Mouse (Mus musculus) liver, embryonic 12.5 days (tissue): ENCODE measurements around the gene Brca2. TPM values are rescaled to one million over a fixed set of nuclear protein-coding genes. Genes with fewer than 3 reads are reported as not detected.

Experiments used
- ATAC-seq: fragments of 200-750 bp; cut with Nextera tagmentation; 2 replicates; pipeline ENCODE4 v1.8.0; 2017; ENCODE audit warnings: moderate number of reproducible peaks, mild to moderate bottlenecking, moderate library complexity
- H3K27ac ChIP-seq: fragments of 300-500 bp; sonication (generic); 2 replicates; pipeline ENCODE4 v1.5.1; 2016; ENCODE audit warnings: mild to moderate bottlenecking
- H3K27me3 ChIP-seq: fragments of 300-500 bp; sonication (generic); replicated peaks from 2 replicates; pipeline ENCODE4 v1.6.1; 2016; ENCODE audit warnings: mild to moderate bottlenecking, moderate library complexity
- H3K36me3 ChIP-seq: fragments of 300-500 bp; sonication (generic); 2 replicates; pipeline ENCODE4 v1.6.1; 2016; ENCODE audit warnings: mild to moderate bottlenecking, moderate library complexity
- H3K4me1 ChIP-seq: fragments of 300-500 bp; sonication (generic); 2 replicates; pipeline ENCODE4 v1.6.1; 2016
- H3K4me2 ChIP-seq: fragments of 300-500 bp; sonication (generic); 2 replicates; pipeline ENCODE4 v1.6.1; 2016; ENCODE audit warnings: mild to moderate bottlenecking, moderate library complexity
- H3K4me3 ChIP-seq: fragments of 300-500 bp; sonication (generic); 2 replicates; pipeline ENCODE4 v1.5.1; 2016; ENCODE audit warnings: mild to moderate bottlenecking, moderate library complexity
- H3K9ac ChIP-seq: fragments of 300-500 bp; sonication (generic); 2 replicates; pipeline ENCODE4 v1.6.1; 2016; ENCODE audit warnings: mild to moderate bottlenecking, moderate library complexity
- H3K9me3 ChIP-seq: fragments of 300-500 bp; sonication (generic); replicated peaks from 2 replicates; pipeline ENCODE4 v1.6.1; 2016; ENCODE audit warnings: mild to moderate bottlenecking, moderate library complexity
- WGBS: fragments of 180-500 bp; shearing (Covaris S2); methylation state at CpG from one replicate; pipeline ENCODE4 v1.1.7; 2016; ENCODE audit not compliant: insufficient replicate concordance; 5-methylcytosine and 5-hydroxymethylcytosine counted together
- polyA plus RNA-seq: library from polyadenylated mRNA; unstranded; fragments of >200 nt; fragmentation: Nextera tagmentation; extraction: Ambion mirVana; gene quantifications from 2 replicates; pipeline ENCODE4 v1.2.1, GENCODE M21; 2016

The Brca2 gene
- polyA plus RNA-seq, 1 experiment from 2014 or later: 26.8 TPM

GRCm38 (mm10) chr5:150570496-150571219, 48.2 kb downstream of the Brca2 start:
- 89% methylated on average over 11 of the region's 11 CpGs for WGBS
- no peaks in the 10 kb centered on the region for H3K9me3 ChIP-seq
- H3K9ac ChIP-seq: no peak overlapping the region
- H3K4me2 ChIP-seq: no peak overlapping the region
- no peak overlapping the region for H3K4me3 ChIP-seq
- ATAC-seq: no peak
- H3K27ac ChIP-seq: no peak overlapping the region
- H3K4me1 ChIP-seq: no peaks in the 10 kb centered on the region
- peaks cover 84% of the 10 kb centered on the region for H3K36me3 ChIP-seq
- H3K27me3 ChIP-seq: no peaks in the 10 kb centered on the region

DNA sequence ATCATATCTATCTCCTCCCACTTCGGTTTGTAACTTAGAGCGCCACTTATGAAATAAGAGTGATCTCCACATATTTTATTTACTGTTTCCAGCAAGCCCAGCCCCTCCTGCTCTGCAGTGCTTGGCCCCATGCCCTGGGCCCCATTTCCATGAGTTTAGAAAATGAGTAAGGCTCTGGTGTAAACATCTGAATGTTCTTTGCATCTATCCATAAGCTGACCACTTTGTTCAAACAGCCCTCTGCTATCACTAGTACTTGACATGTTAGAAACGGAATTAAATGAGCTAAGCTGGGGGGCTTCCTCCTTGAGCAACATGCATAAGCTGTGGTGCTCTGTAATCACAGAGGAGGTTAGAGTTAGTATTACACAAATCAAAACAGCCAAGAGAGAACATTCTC, 52.0 kb downstream of the Brca2 start:
- ATAC-seq: no peak
- Histone ChIP-seq H3K9ac (no peak overlapping the region), H3K27me3 (no peaks in the 10 kb centered on the region), H3K4me1 (peaks cover 34% of the 10 kb centered on the region), H3K4me3 (no peak overlapping the region), H3K4me2 (no peak overlapping the region), H3K9me3 (no peaks in the 10 kb centered on the region), H3K36me3 (peaks cover 53% of the 10 kb centered on the region), H3K27ac (no peak overlapping the region)
- WGBS: 78% methylated on average over 3 of the region's 3 CpGs

DNA sequence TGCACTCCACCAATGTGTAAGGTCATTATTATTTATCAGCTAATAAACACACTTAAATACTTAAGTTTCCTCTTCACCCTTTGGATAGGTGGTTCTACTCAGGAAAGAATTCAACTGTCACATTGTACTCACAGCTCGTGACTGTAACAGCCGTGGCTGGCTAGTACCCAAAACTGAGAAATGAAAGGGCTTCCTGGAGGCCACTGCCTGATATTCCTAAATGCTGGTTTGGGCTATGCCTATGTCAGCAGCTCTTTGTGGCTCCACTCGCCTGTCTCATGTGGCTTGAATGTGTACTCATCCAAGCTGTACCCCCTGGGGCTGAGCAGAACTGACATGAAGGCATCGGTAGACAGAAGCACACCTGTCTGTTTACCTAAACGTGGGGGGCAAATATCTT, 52.5 kb downstream of the Brca2 start:
- Histone ChIP-seq H3K9ac (no peak overlapping the region), H3K4me2 (no peak overlapping the region), H3K4me1 (peaks cover 39% of the 10 kb centered on the region), H3K27me3 (no peaks in the 10 kb centered on the region), H3K9me3 (no peaks in the 10 kb centered on the region), H3K36me3 (peaks cover 48% of the 10 kb centered on the region), H3K4me3 (no peak overlapping the region), H3K27ac (0 out of 2 replicates have a peak overlapping the region, but pooled peaks have one; percentile 41)
- no peak for ATAC-seq
- WGBS: 75% methylated on average over 5 of the region's 5 CpGs

DNA sequence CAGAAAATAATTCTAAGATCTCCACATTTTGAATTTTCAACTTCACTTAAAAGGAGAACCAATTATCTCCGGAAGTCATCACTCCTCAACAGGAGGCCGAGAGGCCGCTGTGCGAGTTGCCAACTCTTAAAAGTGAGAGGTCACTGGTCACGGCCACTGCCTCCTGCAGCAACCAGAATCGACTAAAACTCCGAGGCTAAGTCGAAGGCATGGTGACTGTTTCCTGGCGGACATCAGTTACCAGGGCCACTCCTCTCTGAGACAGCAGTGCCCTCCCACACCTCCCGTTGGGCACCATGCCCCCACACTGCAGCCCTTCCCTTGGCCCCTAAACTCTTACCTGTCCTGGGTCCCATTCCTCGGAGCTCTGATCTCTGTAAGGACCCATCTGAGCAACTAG, 54.4 kb downstream of the Brca2 start:
- peaks cover 31% of the 10 kb centered on the region for H3K36me3 ChIP-seq
- no peak overlapping the region for H3K4me2 ChIP-seq
- no peaks in the 10 kb centered on the region for H3K27me3 ChIP-seq
- H3K9ac ChIP-seq: no peak overlapping the region
- H3K27ac ChIP-seq: peak overlapping the region; percentile 94
- WGBS: 81% methylated on average over 11 of the region's 11 CpGs
- H3K4me1 ChIP-seq: peaks cover 54% of the 10 kb centered on the region
- no peak overlapping the region for H3K4me3 ChIP-seq
- H3K9me3 ChIP-seq: no peaks in the 10 kb centered on the region
- no peak for ATAC-seq

DNA sequence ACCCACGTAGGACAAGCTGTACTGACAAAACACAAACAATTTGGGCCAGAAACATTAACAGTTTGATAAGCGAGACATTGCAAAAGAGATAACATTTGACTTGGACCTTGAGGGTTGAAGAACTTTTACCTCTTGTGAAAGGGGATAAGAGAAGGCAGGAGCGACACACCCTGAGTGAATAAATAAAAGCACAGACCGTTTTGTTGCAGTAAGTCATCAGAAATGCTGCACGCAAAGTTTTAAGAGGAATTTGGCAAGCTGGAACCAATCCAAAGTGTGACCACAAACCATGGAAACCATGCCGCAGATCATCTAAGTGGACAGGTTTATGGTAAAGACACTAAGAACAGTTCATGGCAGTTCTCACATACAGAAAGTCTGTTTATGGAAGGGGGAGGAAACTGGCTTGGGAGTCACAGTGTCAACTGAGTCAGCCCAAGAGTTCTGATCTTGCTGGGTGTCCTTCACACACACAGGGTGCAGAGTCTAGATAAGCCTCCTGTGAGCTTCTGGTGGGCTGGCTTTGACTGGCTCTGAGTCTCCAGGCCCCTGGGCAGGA, 56.3 kb downstream of the Brca2 start:
- peak; percentile 97 for ATAC-seq
- peak overlapping the region; percentile 32; the same call in 1 of the 2 replicates for H3K9ac ChIP-seq
- peak overlapping the region; percentile 63 for H3K4me2 ChIP-seq

GRCm38 (mm10) chr5:150581180-150581579, 58.8 kb downstream of the Brca2 start:
- H3K4me3 ChIP-seq: no peak overlapping the region
- H3K4me2 ChIP-seq: no peak overlapping the region
- no peak for ATAC-seq
- 72% methylated on average over 6 of the region's 6 CpGs for whole genome bisulfite sequencing
- no peaks in the 10 kb centered on the region for H3K27me3 ChIP-seq
- H3K4me1 ChIP-seq: peaks cover 83% of the 10 kb centered on the region
- no peak overlapping the region for H3K27ac ChIP-seq
- 0 out of 2 replicates have a peak, but pooled peaks cover 2% of the 10 kb centered on the region for H3K36me3 ChIP-seq
- H3K9me3 ChIP-seq: no peaks in the 10 kb centered on the region
- H3K9ac ChIP-seq: no peak overlapping the region

More for the DNA sequence above, 56.3 kb downstream of the Brca2 start:
- peaks cover 65% of the 10 kb centered on the region for H3K4me1 ChIP-seq
- peak overlapping the region; percentile 94 for H3K27ac ChIP-seq
- no peaks in the 10 kb centered on the region for H3K9me3 ChIP-seq
- peak overlapping the region; percentile 25; the same call in 1 of the 2 replicates for H3K4me3 ChIP-seq
- 19% methylated on average over 6 of the region's 6 CpGs for WGBS
- H3K36me3 ChIP-seq: peaks cover 12% of the 10 kb centered on the region; the same call in 1 of the 2 replicates
- H3K27me3 ChIP-seq: no peaks in the 10 kb centered on the region

DNA sequence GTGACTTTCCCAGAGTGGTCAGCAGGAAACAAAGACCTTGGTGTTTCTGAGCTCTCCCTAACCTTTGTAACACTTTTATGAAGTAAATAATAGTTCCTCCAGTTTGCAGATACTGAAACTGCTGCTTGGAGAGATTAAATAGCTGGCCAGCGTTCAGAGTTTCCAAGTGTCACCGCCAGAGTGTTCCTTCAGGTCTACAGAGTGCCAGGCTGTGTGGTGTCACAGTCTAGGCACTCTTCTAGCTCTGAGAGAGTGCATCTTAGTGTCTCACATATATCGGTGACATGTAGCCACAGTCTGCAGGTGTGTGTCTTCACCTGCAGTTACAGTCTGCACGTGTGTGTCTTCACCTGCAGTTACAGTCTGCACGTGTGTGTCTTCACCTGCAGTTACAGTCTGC, 60.8 kb downstream of the Brca2 start:
- WGBS: 66% methylated on average over 5 of the region's 5 CpGs
- Histone ChIP-seq H3K4me2 (no peak overlapping the region), H3K27me3 (no peaks in the 10 kb centered on the region), H3K4me1 (peaks cover 65% of the 10 kb centered on the region), H3K4me3 (no peak overlapping the region), H3K9ac (no peak overlapping the region), H3K9me3 (no peaks in the 10 kb centered on the region), H3K36me3 (no peaks in the 10 kb centered on the region), H3K27ac (0 out of 2 replicates have a peak overlapping the region, but pooled peaks have one; percentile 23)
- ATAC-seq: no peak

DNA sequence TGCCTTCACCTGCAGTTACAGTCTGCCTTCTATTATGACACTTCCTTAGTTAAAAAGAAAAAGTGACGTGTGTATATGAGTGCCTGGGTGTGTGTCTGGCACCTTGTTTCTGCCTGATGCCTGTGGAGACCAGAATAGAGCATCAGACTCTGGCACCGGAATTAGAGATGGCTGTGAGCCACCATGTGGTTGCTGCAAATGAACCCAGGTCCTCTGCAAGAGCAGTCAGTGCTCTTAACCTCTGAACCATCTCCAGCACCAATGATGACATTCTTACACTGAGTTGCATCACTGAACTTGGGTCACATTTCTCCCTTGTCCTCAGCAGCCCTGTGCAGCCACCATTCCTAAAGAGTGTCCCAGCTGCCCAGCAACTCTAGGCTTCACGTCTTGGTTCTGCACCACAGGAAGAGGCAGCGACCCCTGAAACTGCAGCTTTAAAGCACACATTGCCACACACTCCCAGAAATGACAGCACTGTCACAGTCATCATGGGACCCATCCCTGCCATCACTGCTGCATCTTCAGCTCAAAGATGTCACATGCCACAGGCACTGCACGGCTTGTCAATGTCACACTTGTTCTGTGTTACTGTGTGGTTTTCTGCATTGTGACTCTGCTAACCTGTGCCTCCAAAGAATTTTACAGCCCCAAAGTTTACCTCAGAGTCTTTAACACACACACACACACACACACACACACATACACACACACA, 61.3 kb downstream of the Brca2 start:
- Histone ChIP-seq H3K27me3 (no peaks in the 10 kb centered on the region), H3K4me3 (no peak overlapping the region), H3K36me3 (no peaks in the 10 kb centered on the region), H3K9me3 (no peaks in the 10 kb centered on the region), H3K4me2 (no peak overlapping the region), H3K4me1 (peaks cover 65% of the 10 kb centered on the region), H3K27ac (0 out of 2 replicates have a peak overlapping the region, but pooled peaks have one; percentile 9), H3K9ac (no peak overlapping the region)
- WGBS: 62% methylated on average over 5 of the region's 5 CpGs
- no peak for ATAC-seq

GRCm38 (mm10) chr5:150584337-150584729, 61.9 kb downstream of the Brca2 start:
- WGBS: 58% methylated on average over 6 of the region's 6 CpGs
- Histone ChIP-seq H3K9me3 (no peaks in the 10 kb centered on the region), H3K27ac (0 out of 2 replicates have a peak overlapping the region, but pooled peaks have one; percentile 9), H3K4me1 (peaks cover 64% of the 10 kb centered on the region), H3K4me3 (no peak overlapping the region), H3K27me3 (no peaks in the 10 kb centered on the region), H3K9ac (no peak overlapping the region), H3K4me2 (no peak overlapping the region), H3K36me3 (no peaks in the 10 kb centered on the region)
- ATAC-seq: peak; percentile 28; the same call in 1 of the 2 replicates

GRCm38 (mm10) chr5:150589945-150590344, 67.5 kb downstream of the Brca2 start:
- Histone ChIP-seq H3K4me3 (no peak overlapping the region), H3K27me3 (no peaks in the 10 kb centered on the region), H3K9me3 (no peaks in the 10 kb centered on the region), H3K36me3 (peaks cover 16% of the 10 kb centered on the region), H3K9ac (no peak overlapping the region), H3K4me1 (peaks cover 54% of the 10 kb centered on the region), H3K27ac (no peak overlapping the region), H3K4me2 (no peak overlapping the region)
- WGBS: 66% methylated on average over 2 of the region's 2 CpGs
- ATAC-seq: no peak

DNA sequence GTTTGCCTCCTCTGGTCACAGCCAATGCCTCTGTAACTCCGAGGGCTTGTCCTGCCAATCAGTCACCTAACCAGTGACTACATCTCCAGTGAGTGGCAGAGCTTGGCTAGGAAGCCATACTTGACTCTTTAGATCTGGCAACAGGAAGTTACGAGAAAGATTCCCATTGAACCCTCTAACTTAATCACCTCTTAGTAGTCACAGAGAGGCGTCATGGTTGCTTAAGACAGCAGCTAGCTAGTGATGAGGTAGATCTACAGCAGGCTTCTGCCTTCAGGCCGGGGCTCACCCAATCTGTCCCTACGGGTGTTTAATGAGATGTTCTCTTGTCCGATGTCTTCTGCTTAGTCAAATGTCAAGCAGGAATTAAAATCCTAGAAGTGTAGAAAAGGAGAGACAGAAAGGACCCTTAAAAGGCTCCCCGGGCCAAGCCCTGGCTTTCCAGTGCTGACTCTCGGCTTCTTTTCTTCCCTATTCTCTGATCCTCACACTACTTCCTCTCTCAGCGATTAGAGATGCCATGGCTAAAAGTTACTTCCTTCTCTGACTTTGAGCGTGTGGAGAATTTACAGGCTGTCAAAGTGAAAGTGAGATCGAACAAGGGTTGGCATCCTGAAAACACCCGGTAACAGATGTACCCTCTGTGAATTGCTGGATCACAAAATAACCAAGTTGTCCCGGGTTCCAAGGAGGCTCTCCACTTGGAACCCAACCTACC, 69.9 kb downstream of the Brca2 start:
- Histone ChIP-seq H3K9me3 (no peaks in the 10 kb centered on the region), H3K9ac (peak overlapping the region; percentile 93), H3K4me1 (peaks cover 54% of the 10 kb centered on the region), H3K36me3 (peaks cover 16% of the 10 kb centered on the region), H3K4me2 (peak overlapping the region; percentile 96), H3K4me3 (peak overlapping the region; percentile 94), H3K27ac (peak overlapping the region; percentile 86), H3K27me3 (no peaks in the 10 kb centered on the region)
- WGBS: 48% methylated on average over 13 of the region's 13 CpGs
- ATAC-seq: no peak
